Mouse (Mus musculus): ENCODE data around the gene Kdr.

DNA sequence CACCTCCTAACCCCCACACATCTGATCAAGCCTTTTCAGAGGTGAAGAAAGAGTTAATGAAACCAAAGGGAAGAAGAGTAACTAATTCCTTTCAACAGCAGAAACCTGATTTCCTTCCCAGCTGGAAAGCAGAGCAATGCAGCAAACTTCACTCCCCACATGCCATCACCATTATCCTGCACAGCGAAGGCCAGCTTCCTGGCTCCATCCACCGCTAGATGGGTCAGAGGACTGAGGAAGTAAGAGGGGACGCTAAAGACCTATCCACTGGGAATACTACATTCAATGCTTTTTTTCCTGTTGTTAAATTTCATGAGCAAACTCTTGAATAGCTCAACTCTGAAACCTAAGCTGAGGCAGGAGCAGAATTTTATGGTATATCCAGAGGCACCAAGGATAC, 8.4 kb downstream of the Kdr start:
- no peak for TF ChIP-seq CTCF (IDR thresholded peaks at IDR 0.05; ENCODE audit: borderline replicate concordance, insufficient read depth, low read depth, low read length)
- no peak for TF ChIP-seq POLR2A (IDR thresholded peaks at IDR 0.05; ENCODE audit: borderline replicate concordance, insufficient read depth, low read length)

Data from cerebellum, adult 2 months (tissue).